Mouse (Mus musculus) gastrocnemius, postnatal 14 days (tissue): ENCODE results near the gene H2al1i. TPM values are rescaled to one million over a fixed set of nuclear protein-coding genes. Genes with fewer than 3 reads are reported as not detected.

Source experiments
- total RNA-seq, 2 experiments: library from RNA; stranded (reverse); gene quantifications; 2 replicates each; pipeline ENCODE4 v1.2.3; 2021

The H2al1i gene
- total RNA-seq, 2 experiments from 2014 or later: not detected

Other genes with a start within 250 kb of the H2al1i start
- gene H2al1a, start 25.4 kb upstream of the H2al1i start, total RNA-seq: not detected
- not detected for gene H2al1b, start 22.2 kb upstream of the H2al1i start, total RNA-seq
- not detected for gene H2al1c, start 19.0 kb upstream of the H2al1i start, total RNA-seq
- not detected for gene H2al1d, start 15.8 kb upstream of the H2al1i start, total RNA-seq
- not detected for gene H2al1e, start 12.7 kb upstream of the H2al1i start, total RNA-seq
- gene H2al1f, start 9.5 kb upstream of the H2al1i start, total RNA-seq: not detected
- not detected for gene H2al1g, start 6.4 kb upstream of the H2al1i start, total RNA-seq
- gene H2al1h, start 3.2 kb upstream of the H2al1i start, total RNA-seq: not detected
- gene H2al1j, start 3.2 kb downstream of the H2al1i start, total RNA-seq: not detected